Mouse (Mus musculus) CD4-positive helper T cell, adult 2 months (primary cell): Measurements from ENCODE around the gene Gal3st2b.
"Not testable (repeated sequence)": the region's sequence is repeated elsewhere in the genome, so short reads cannot be mapped to it uniquely, and the experiment has no call there.

Source experiments
- DNase-seq: peaks from one replicate; pipeline ENCODE4 v3.0.0-alpha.2; 2012; ENCODE audit warnings: low read depth, missing footprints, low spot score

The Gal3st2b gene

GRCm38 (mm10) chr1:93918011-93918410, at the start of gene Gal3st2b:
Gal3st2b (plus strand) TSS chr1:93918311.
- DNase-seq = not testable (repeated sequence)

GRCm38 (mm10) chr1:93871594-93872105, 46.5 kb upstream of the Gal3st2b start:
- not testable (repeated sequence) for DNase-seq

- not testable (repeated sequence) for DNase-seq
Measured at GRCm38 (mm10) chr1:93874405-93874804, 43.7 kb upstream of the Gal3st2b start.

- not testable (repeated sequence) for DNase-seq
Measured at GRCm38 (mm10) chr1:93881778-93882177, 36.3 kb upstream of the Gal3st2b start.

- DNase-seq = not testable (repeated sequence)
Measured at GRCm38 (mm10) chr1:93890936-93891335, 27.2 kb upstream of the Gal3st2b start.

GRCm38 (mm10) chr1:93897395-93897794, 20.7 kb upstream of the Gal3st2b start:
- DNase-seq = not testable (repeated sequence)

GRCm38 (mm10) chr1:93901291-93901690, 16.8 kb upstream of the Gal3st2b start:
- DNase-seq = not testable (repeated sequence)

GRCm38 (mm10) chr1:93906690-93907089, 11.4 kb upstream of the Gal3st2b start:
- DNase-seq = not testable (repeated sequence)

- not testable (repeated sequence) for DNase-seq
Measured at GRCm38 (mm10) chr1:93908977-93909586, 9.0 kb upstream of the Gal3st2b start.

- DNase-seq = not testable (repeated sequence)
Measured at GRCm38 (mm10) chr1:93911877-93912276, 6.2 kb upstream of the Gal3st2b start.

- not testable (repeated sequence) for DNase-seq
Measured at GRCm38 (mm10) chr1:93917160-93917559, 951 bp upstream of the Gal3st2b start.

GRCm38 (mm10) chr1:93918775-93919174, 664 bp downstream of the Gal3st2b start:
- not testable (repeated sequence) for DNase-seq

- DNase-seq = not testable (repeated sequence)
Measured at GRCm38 (mm10) chr1:93919321-93919720, 1.2 kb downstream of the Gal3st2b start.

- not testable (repeated sequence) for DNase-seq
Measured at GRCm38 (mm10) chr1:93922609-93923008, 4.5 kb downstream of the Gal3st2b start.

GRCm38 (mm10) chr1:93923098-93923497, 5.0 kb downstream of the Gal3st2b start:
- not testable (repeated sequence) for DNase-seq

- DNase-seq = not testable (repeated sequence)
Measured at GRCm38 (mm10) chr1:93935378-93935777, 17.3 kb downstream of the Gal3st2b start.

- not testable (repeated sequence) for DNase-seq
Measured at GRCm38 (mm10) chr1:93937807-93938206, 19.7 kb downstream of the Gal3st2b start.

GRCm38 (mm10) chr1:93938415-93938814, 20.3 kb downstream of the Gal3st2b start:
- not testable (repeated sequence) for DNase-seq

GRCm38 (mm10) chr1:93949087-93949486, 31.0 kb downstream of the Gal3st2b start:
- not testable (repeated sequence) for DNase-seq

- not testable (repeated sequence) for DNase-seq
Measured at GRCm38 (mm10) chr1:93966489-93966888, 48.4 kb downstream of the Gal3st2b start.

- DNase-seq = not testable (repeated sequence)
Measured at GRCm38 (mm10) chr1:93970380-93970779, 52.3 kb downstream of the Gal3st2b start.

- not testable (repeated sequence) for DNase-seq
Measured at GRCm38 (mm10) chr1:93970797-93971196, 52.7 kb downstream of the Gal3st2b start.

- DNase-seq = not testable (repeated sequence)
Measured at GRCm38 (mm10) chr1:93975764-93976163, 57.7 kb downstream of the Gal3st2b start.
